Mouse (Mus musculus) neural tube, embryonic 11.5 days (tissue): ENCODE measurements around the gene Wdr18. TPM values are rescaled to one million over a fixed set of nuclear protein-coding genes. Genes with fewer than 3 reads are reported as not detected.

Experiments
- ATAC-seq: fragments of 200-750 bp; cut with Nextera tagmentation; 2 replicates; pipeline ENCODE4 v1.8.0; 2017; ENCODE audit warnings: moderate number of reproducible peaks, mild to moderate bottlenecking, moderate TSS enrichment, moderate library complexity; ENCODE audit not compliant: insufficient read depth, low FRiP score, low TSS enrichment
- DNase-seq: peaks from one replicate; pipeline ENCODE4 v3.0.0-alpha.2; 2015; ENCODE audit warnings: low spot score
- H3K27ac ChIP-seq: fragments of 300-500 bp; sonication (generic); 2 replicates; pipeline ENCODE4 v1.5.1; 2014; ENCODE audit warnings: low read depth, mild to moderate bottlenecking, low read length
- H3K27me3 ChIP-seq: fragments of 300-500 bp; sonication (generic); 2 replicates; pipeline ENCODE4 v1.6.1; 2014; ENCODE audit warnings: mild to moderate bottlenecking, low read length, mixed read lengths; ENCODE audit not compliant: control insufficient read depth, insufficient read depth
- H3K36me3 ChIP-seq: fragments of 300-500 bp; sonication (generic); 2 replicates; pipeline ENCODE4 v1.6.1; 2014; ENCODE audit warnings: mild to moderate bottlenecking, low read length, moderate library complexity, mixed read lengths; ENCODE audit not compliant: control insufficient read depth, insufficient read depth
- H3K4me1 ChIP-seq: fragments of 300-500 bp; sonication (generic); 2 replicates; pipeline ENCODE4 v1.6.1; 2014; ENCODE audit warnings: low read length, mixed read lengths; ENCODE audit not compliant: control insufficient read depth, insufficient read depth
- H3K4me2 ChIP-seq: fragments of 300-500 bp; sonication (generic); 2 replicates; pipeline ENCODE4 v1.6.1; 2014; ENCODE audit warnings: low read depth, mild to moderate bottlenecking, moderate library complexity
- H3K4me3 ChIP-seq: fragments of 300-500 bp; sonication (generic); 2 replicates; pipeline ENCODE4 v1.5.1; 2014; ENCODE audit warnings: low read depth, low read length
- H3K9ac ChIP-seq: fragments of 300-500 bp; sonication (generic); 2 replicates; pipeline ENCODE4 v1.6.1; 2014; ENCODE audit warnings: mild to moderate bottlenecking, low read length
- H3K9me3 ChIP-seq: fragments of 300-500 bp; sonication (generic); 2 replicates; pipeline ENCODE4 v1.6.1; 2016; ENCODE audit warnings: low read length; ENCODE audit not compliant: control insufficient read depth
- WGBS: fragments of 180-500 bp; shearing (Covaris S2); extraction: QIAGEN DNeasy Blood & Tissue Kit; methylation state at CpG from one replicate; pipeline ENCODE4 v1.1.7; 2014; 5-methylcytosine and 5-hydroxymethylcytosine counted together
- polyA plus RNA-seq: library from polyadenylated mRNA; unstranded; fragments of >200 nt; fragmentation: Nextera tagmentation; extraction: Ambion mirVana; gene quantifications from 2 replicates; pipeline ENCODE4 v1.2.1, GENCODE M21; 2014

Wdr18 gene
- polyA plus RNA-seq, 1 experiment from 2014 or later, result 115 TPM

DNA sequence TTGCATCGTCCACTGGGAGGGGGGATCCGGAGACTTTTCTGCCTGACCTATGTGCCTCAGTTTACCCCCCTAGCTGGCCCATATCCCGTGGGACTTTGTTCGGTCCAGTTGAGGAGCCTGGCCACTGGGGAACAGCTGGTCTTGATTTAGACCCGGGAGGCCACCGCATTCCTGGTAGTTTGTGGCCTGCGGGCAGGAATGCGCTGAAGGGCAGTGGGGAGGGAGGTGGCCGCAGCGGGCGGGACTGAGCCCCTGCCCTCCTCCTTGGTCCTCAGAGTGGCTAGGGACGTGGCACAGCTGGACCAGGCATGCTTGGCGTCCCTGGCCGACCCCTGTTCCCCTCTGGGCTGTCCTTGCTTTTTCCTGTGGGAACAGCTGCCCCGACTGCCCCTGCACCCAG lies 29.9 kb downstream of the Wdr18 start:
- Histone ChIP-seq H3K36me3 (no peaks in the 10 kb centered on the region; the same call in 1 of the 2 replicates), H3K27ac (no peak overlapping the region), H3K27me3 (peaks cover 32% of the 10 kb centered on the region), H3K4me2 (peak overlapping the region; percentile 47), H3K9ac (peak overlapping the region; percentile 37), H3K4me1 (peaks cover 7% of the 10 kb centered on the region; the same call in 1 of the 2 replicates), H3K4me3 (peak overlapping the region; percentile 55), H3K9me3 (peaks cover 5% of the 10 kb centered on the region; the same call in 1 of the 2 replicates)
- WGBS, result 17% methylated on average over 15 of the region's 15 CpGs
- ATAC-seq, result no peak
- no peak for DNase-seq

DNA sequence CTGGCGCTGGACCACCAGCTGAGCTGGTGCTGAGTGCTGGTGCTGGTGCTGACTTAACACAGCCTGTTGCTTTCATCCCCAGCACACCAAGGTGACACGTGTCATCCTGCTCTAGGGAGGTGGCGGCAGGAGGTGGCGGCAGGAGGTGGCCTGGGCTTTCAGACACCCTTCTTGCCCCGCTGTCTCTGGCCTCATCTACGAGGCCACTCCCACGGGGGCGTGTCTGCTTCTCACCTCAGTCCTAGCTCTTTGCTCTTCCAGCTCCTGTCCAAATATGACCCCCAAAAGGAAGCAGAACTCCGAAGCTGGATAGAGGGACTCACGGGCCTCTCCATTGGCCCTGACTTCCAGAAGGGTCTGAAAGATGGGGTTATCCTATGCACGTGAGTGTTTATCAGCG lies 31.1 kb downstream of the Wdr18 start:
- no peak overlapping the region for H3K4me2 ChIP-seq
- 50% methylated on average over 12 of the region's 12 CpGs for WGBS

DNA sequence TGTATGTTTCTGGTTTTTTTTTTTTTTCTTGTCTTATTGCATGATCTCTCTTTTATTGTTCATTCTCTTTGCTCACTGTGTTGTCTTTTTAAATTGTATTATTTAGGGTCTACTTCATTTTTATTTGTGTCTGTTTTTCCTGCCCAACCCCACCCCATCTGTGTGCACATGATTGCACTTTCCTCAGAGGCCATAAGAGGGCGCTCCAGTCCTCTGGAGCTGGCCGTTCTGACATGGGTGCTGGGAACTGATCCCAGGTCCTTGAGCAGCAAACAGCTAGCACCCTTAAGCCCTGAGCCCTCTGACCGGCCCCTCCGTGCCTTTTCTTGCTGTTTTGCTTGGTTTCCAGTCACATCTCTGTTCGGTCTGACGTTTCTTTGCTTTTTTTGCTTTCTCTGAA lies 31.6 kb downstream of the Wdr18 start:
- Histone ChIP-seq H3K9ac (no peak overlapping the region), H3K4me2 (no peak overlapping the region), H3K27ac (no peak overlapping the region), H3K4me3 (no peak overlapping the region), H3K36me3 (no peaks in the 10 kb centered on the region; the same call in 1 of the 2 replicates), H3K4me1 (peaks cover 7% of the 10 kb centered on the region; the same call in 1 of the 2 replicates), H3K9me3 (peaks cover 5% of the 10 kb centered on the region; the same call in 1 of the 2 replicates), H3K27me3 (peaks cover 32% of the 10 kb centered on the region)
- 82% methylated on average over 6 of the region's 6 CpGs for WGBS
- no peak for ATAC-seq
- no peak for DNase-seq

More for the DNA sequence above, 31.1 kb downstream of the Wdr18 start:
- H3K4me1 ChIP-seq, result peaks cover 7% of the 10 kb centered on the region; the same call in 1 of the 2 replicates
- H3K9me3 ChIP-seq, result peaks cover 5% of the 10 kb centered on the region; the same call in 1 of the 2 replicates
- H3K27ac ChIP-seq, result no peak overlapping the region
- DNase-seq (no peak), ATAC-seq (no peak)
- no peak overlapping the region for H3K4me3 ChIP-seq
- no peaks in the 10 kb centered on the region; the same call in 1 of the 2 replicates for H3K36me3 ChIP-seq
- H3K9ac ChIP-seq, result no peak overlapping the region
- H3K27me3 ChIP-seq, result peaks cover 32% of the 10 kb centered on the region

DNA sequence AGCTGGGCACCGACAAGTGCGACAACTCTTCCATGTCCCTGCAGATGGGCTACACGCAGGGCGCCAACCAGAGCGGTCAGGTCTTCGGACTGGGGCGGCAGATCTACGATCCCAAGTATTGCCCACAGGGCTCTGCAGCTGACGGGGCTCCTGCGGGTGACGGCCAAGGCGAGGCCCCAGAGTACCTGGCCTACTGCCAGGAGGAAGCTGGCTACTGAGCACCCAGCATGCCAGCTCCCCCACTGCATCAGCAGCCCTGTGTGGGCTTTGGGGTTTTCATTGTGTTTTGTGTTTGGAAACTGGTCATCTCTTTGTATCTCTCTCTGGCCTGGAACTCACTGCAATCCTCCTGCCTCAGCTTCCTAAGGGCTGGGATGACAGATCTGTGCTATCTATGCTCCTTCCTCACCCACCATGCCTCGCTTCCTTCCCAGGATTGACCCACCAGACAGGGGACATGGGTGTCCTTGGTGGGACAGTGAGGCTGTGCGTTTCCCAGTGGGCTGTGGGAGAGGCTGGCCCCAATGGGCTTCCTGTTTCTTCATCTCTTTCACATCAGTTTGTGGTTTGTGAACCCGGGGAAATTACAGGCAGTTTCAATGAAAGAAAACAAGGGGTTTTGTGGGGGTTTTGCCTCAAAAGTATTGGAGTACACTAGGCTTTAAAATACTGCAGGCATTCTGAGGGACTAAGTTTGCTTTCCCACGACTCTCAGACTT lies 34.6 kb downstream of the Wdr18 start:
- Histone ChIP-seq H3K27ac (no peak overlapping the region), H3K4me2 (no peak overlapping the region), H3K36me3 (no peaks in the 10 kb centered on the region; the same call in 1 of the 2 replicates), H3K4me3 (no peak overlapping the region; the same call in 1 of the 2 replicates), H3K9ac (no peak overlapping the region), H3K27me3 (peaks cover 7% of the 10 kb centered on the region), H3K9me3 (peaks cover 5% of the 10 kb centered on the region; the same call in 1 of the 2 replicates), H3K4me1 (peaks cover 5% of the 10 kb centered on the region; the same call in 1 of the 2 replicates)
- 88% methylated on average over 16 of the region's 16 CpGs for WGBS
- ATAC-seq, result no peak
- no peak for DNase-seq

DNA sequence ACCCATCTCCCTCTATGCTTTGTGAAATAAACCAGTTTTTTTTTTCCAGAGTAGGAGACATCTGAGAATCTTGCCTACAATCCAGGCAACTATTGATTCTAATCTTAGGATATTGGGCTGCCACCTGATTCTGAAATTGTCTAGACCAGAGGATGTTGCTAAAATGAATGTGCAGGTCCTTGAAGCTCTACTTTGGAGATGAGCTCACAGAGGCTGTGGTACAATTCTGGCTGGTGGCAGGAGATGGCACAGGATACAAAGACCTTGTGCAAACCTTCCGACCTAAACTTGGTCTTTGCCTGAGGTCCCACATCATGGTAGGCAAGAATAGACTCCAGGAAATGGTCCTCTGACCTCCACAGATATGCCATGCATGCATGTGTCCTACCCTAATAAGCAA lies 35.7 kb downstream of the Wdr18 start:
- DNase-seq (no peak), ATAC-seq (no peak)
- peaks cover 5% of the 10 kb centered on the region; the same call in 1 of the 2 replicates for H3K4me1 ChIP-seq
- no peak overlapping the region for H3K9ac ChIP-seq
- no peak overlapping the region for H3K4me3 ChIP-seq
- H3K9me3 ChIP-seq, result peaks cover 5% of the 10 kb centered on the region; the same call in 1 of the 2 replicates
- no peaks in the 10 kb centered on the region for H3K27me3 ChIP-seq
- WGBS, result 94% methylated on average over 1 of the region's 1 CpGs
- no peaks in the 10 kb centered on the region; the same call in 1 of the 2 replicates for H3K36me3 ChIP-seq
- H3K27ac ChIP-seq, result no peak overlapping the region
- H3K4me2 ChIP-seq, result no peak overlapping the region

DNA sequence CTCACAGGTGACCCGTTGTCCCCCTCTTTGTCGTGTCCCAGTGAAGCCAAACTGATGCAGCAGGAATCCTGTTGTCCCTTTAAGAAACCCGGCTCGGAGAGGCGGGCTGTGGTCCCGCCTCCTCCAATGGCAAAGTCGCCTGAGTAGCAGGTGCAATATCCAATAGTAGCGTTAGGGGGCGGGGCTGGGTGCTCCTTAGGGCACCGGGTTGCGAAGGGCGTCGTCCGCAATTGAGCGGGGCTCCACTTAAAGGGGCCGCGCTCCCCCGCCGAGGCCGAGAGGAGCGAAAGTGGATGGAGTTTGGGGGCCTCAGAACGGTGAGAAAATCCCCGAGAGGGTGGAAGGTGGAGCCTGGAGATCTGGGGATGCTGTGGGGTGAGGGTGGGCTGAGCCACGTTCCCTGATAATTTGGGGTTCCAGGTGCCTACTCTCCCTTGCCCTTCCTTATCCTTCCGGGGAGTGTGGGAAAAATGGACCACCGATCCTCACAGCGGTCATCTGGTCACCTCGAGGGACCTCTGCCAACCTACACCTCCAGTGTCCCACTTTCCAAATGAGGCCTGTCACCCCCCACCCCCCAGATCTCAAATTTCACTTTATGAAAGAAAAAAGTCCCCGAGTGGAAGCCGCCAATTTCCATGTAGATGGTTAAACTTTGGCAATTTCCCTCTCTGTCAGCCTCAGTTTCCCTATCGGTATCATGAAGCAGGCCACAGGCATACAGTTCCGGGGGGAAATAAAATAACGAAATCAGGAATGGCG lies 36.5 kb downstream of the Wdr18 start, which contains the start of gene Abca7:
TSS of gene Abca7 (plus strand) at position 223 of the 762 bp plus-strand sequence.
- ATAC-seq, result peak; percentile 75
- H3K27ac ChIP-seq, result peak within 1 kb of the TSS; percentile 23; the same call in 1 of the 2 replicates

DNA sequence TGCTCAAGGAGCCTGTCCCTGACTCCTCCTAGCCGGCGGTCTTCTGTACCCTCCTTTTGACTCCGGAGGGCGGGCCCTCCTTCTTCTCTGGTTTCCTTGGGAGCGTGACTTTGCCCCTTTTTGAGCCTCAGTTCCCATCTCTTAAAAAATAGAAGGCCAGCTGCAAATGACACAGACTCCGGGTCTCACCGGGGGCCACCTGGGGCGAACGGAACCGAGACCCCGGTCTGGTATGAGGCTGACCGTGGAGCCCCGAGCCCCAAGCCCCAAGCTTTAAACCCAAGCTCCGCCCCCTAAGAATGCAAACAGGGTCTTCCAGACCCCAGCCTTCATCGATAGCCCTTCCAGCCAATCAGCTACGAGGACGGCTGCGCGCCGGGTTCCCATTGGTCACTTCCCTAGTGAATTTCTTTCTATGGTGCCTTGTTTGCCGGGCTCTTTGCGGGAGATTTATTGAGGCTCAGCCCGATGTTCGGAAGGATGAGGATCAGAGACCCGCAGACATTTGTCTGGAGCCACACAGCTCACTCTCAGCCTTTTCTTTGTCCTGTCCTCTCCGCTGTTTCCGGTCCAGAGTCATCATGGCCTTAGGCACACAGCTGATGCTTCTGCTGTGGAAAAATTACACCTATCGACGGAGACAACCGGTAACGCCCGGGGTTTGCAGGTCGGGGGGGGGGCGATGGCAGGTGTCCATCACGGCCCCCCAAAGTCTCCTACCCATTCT lies 37.2 kb downstream of the Wdr18 start:
- ATAC-seq, result peak; percentile 81

More for the DNA sequence above, 36.5 kb downstream of the Wdr18 start, which contains the start of gene Abca7:
- WGBS, result under 1% methylated on average over 34 of the region's 34 CpGs
- H3K9me3 ChIP-seq, result peaks cover 3% of the 10 kb centered on the region; the same call in 1 of the 2 replicates
- no peaks in the 10 kb centered on the region; the same call in 1 of the 2 replicates for H3K36me3 ChIP-seq
- peak within 1 kb of the TSS; percentile 64 for H3K4me2 ChIP-seq
- peak within 1 kb of the TSS; percentile 42 for H3K4me3 ChIP-seq
- no peaks in the 10 kb centered on the region for H3K27me3 ChIP-seq
- H3K9ac ChIP-seq, result peak within 1 kb of the TSS; percentile 41
- H3K4me1 ChIP-seq, result peaks cover 5% of the 10 kb centered on the region; the same call in 1 of the 2 replicates
- DNase-seq, result peak; percentile 97

DNA sequence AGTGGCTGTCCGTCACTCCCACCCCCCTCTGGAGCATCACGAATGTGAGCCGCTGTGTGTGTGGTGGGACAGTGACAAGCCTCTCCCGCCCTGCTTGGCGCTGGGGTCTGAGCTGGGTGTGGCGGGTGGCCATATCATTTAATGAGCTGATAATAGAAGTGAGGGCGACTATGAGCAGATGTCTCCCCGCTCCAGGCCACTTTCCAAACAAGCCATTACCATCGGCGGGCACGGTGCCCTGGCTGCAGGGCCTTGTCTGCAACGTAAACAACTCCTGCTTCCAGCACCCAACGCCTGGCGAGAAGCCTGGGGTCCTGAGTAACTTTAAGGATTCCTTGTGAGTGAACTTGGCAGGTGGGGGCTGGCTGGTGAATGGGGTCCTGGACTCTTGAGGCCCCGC lies 37.9 kb downstream of the Wdr18 start:
- H3K27me3 ChIP-seq, result 0 out of 2 replicates have a peak, but pooled peaks cover 2% of the 10 kb centered on the region
- H3K9ac ChIP-seq, result peak overlapping the region; percentile 45
- H3K9me3 ChIP-seq, result no peaks in the 10 kb centered on the region
- no peaks in the 10 kb centered on the region; the same call in 1 of the 2 replicates for H3K36me3 ChIP-seq
- peaks cover 5% of the 10 kb centered on the region; the same call in 1 of the 2 replicates for H3K4me1 ChIP-seq
- DNase-seq (no peak), ATAC-seq (peak; percentile 14)
- peak overlapping the region; percentile 42 for H3K4me3 ChIP-seq
- H3K27ac ChIP-seq, result 0 out of 2 replicates have a peak overlapping the region, but pooled peaks have one; percentile 14
- 6% methylated on average over 15 of the region's 15 CpGs for WGBS
- peak overlapping the region; percentile 64 for H3K4me2 ChIP-seq

More for the DNA sequence above, 37.2 kb downstream of the Wdr18 start:
- Histone ChIP-seq H3K4me1 (peaks cover 5% of the 10 kb centered on the region; the same call in 1 of the 2 replicates), H3K4me3 (peak overlapping the region; percentile 42), H3K36me3 (no peaks in the 10 kb centered on the region; the same call in 1 of the 2 replicates), H3K9ac (peak overlapping the region; percentile 5), H3K27ac (peak overlapping the region; percentile 23; the same call in 1 of the 2 replicates), H3K27me3 (0 out of 2 replicates have a peak, but pooled peaks cover 2% of the 10 kb centered on the region), H3K4me2 (peak overlapping the region; percentile 64), H3K9me3 (no peaks in the 10 kb centered on the region)
- peak; percentile 92 for DNase-seq
- WGBS, result under 1% methylated on average over 35 of the region's 35 CpGs
